Mouse (Mus musculus): ENCODE data around the gene Fry.

Gene Fry

DNA sequence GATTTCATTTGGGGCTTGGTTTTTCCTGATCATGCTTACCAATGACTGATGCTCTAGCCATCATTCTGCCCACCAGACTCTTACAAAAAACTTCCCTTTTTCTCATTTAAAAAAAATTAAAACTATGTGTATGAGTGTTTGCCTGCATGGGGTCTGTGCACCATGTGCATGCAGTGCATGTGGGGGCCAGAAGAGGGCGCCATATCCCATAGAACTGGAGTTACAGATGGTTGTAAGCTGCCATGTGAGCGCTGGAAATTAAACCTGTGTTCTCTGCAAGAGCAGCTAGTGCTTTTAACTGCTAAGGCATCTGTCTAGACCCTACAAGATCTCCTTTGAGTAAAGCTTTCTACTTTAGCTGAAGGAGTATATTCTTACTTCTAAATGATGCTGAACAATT lies 162.6 kb downstream of the Fry start:
- no peak for DNase-seq

DNA sequence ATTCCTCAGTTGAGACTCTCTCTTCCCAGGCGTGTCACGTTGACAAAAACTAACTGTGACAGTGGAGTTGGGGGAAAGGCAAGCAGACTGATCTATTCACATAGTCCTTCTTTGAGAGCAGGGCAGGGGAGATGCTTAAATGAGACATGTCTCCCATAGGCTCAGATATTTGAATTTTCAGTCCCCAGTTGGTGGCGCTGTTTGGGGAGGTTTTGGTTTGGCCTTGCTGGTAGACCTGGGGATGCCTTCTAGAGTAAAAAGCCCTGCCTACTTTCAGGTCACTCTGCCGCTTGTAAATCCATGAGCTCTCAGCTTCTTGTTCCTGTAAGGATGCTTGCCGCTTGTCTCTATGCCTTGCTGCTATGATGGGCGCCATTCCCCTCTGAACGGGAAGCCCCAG lies 163.6 kb downstream of the Fry start:
- DNase-seq = no peak

GRCm38 (mm10) chr5:150287949-150288348 lies 169.5 kb downstream of the Fry start:
- DNase-seq = no peak

DNA sequence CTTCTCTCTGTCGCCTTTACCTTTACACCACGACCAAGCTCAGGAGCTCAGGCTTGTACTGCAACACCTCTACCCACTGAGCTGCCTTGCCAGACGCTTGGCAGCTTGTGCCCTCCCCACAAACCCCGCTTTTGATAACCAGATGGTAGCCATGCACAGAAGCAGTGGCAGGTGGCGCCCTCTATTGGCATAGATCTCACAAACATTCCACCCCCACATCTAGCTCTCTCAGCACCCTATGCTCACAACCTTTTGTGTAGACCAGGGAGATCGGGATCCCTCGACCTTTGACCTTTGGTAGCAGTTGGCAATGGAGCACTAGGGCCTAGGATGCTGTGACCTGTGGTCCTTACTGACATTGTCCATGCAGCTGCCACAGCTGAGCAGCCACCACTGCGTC lies 171.2 kb downstream of the Fry start:
- no peak for DNase-seq

GRCm38 (mm10) chr5:150290494-150291199 lies 172.2 kb downstream of the Fry start:
- DNase-seq = no peak

GRCm38 (mm10) chr5:150291216-150291615 lies 172.8 kb downstream of the Fry start:
- no peak for DNase-seq

DNA sequence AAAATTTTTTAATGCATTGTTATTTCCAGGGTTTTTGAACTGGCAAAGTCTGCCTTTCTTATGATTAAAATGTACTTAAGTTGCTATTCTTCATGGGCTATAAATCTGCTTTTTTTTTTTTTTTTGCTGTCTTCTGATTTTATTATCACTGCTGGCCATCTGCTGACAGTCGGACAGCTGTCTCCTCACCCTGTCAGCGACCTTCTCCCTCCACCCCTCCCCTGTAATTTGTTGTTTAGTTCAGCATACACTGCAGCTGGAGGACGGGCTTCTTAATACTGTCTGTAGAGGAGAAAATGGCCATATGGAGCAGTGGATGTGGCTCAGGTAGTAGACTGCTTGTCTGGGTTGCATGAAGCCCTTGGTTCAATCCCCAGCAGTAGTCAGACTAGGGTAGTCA lies 173.7 kb downstream of the Fry start:
- no peak for DNase-seq

GRCm38 (mm10) chr5:150294306-150294705 lies 175.9 kb downstream of the Fry start:
- DNase-seq = no peak

GRCm38 (mm10) chr5:150295096-150295495 lies 176.7 kb downstream of the Fry start:
- DNase-seq = no peak

DNA sequence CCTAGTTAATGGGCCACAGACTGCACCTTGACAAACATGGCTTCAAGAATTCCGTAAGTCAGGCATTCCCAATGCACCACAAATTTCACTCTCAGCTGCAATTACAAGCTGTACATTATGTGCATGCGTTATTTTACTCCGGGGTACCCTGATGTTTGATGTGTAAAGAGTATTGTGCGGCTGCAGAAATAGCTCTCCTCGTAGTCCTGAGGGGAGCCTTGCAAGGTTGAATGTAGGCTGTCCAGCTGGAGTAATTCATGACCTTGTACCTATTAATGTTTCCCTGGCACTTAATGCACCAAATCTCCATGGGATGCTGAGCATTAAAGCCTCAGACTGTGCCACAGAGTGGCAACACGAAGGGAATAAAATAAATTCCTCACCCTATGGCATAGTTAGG lies 180.5 kb downstream of the Fry start:
- DNase-seq = no peak

DNA sequence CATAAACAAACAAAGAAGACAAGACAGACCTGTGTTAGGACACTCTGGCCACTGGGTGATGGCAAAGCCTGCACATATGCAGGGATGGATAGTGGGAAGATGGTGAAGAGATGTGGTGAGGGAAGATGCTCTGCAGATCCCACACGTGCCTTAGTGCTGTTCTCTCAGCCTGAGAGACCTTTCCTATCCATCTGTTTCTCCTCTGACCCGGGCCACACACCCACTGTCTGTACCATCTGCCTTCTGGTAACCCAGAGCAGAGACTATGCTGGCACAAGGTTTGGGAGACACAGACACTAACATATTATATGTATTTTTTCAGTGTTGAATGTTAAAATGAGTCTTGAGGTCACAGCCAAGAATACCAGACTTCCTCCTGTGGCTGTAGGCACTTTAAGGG lies 183.7 kb downstream of the Fry start:
- DNase-seq = no peak

GRCm38 (mm10) chr5:150302996-150303395 lies 184.6 kb downstream of the Fry start:
- no peak for DNase-seq

GRCm38 (mm10) chr5:150306497-150306896 lies 188.1 kb downstream of the Fry start:
- DNase-seq = no peak

DNA sequence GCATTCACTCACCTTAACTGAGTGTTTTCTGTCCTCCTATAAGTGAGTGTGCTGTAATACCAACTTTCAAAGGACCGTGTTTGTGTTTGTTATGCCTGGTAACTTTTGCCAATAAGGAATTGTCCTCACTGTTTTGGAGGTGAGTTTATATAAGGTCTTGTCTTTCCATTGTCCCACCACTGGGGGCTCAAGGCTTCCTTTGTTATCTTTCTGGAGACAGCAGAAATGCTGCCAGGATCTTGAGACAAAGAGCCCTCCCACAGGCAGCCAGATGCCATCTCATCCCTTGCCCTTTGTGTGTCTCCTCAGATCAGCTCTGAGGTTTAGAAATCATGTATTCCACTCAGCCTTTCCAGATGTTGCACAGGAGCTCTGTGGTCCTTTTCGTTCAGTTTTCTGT lies 194.8 kb downstream of the Fry start:
- no peak for DNase-seq

GRCm38 (mm10) chr5:150314582-150314981 lies 196.1 kb downstream of the Fry start:
- DNase-seq = no peak

DNA sequence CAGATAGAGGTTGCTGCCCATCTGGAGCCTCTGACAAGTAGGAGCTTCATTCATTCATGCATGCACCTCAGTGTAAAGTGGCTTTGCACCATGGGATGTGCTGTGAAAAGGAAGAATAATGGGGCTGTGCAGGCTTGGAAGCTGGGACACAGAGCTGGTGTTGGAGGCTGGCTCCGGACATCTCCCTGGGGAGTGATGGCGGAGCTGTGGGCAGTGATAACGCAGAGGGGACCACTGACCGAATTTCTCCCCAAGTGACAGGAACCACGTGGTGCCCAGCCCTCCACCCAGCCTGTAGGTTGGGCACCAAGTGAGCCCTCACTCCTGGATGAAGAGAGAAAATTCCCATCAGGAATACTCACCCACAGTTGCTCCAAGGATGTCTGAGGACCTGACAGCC lies 207.0 kb downstream of the Fry start:
- no peak for DNase-seq

DNA sequence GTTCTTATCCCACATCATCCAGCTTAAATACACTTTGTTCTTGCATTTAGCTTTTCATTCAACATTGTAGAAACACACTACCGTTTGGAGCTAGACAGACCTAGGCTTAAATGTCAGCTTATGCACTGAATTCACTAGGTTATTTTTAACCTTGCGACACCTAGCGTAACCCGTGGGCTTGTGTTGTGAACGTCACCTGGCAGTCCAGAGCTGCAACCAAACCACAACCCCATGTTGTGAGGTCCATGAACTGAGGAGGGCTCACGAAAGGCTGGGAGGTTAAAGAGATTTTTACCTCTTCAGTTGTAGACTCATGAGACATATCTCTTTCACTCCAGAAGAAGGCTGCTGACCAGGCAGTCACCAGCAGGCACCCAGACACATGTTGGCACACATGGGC lies 210.2 kb downstream of the Fry start:
- DNase-seq = no peak

DNA sequence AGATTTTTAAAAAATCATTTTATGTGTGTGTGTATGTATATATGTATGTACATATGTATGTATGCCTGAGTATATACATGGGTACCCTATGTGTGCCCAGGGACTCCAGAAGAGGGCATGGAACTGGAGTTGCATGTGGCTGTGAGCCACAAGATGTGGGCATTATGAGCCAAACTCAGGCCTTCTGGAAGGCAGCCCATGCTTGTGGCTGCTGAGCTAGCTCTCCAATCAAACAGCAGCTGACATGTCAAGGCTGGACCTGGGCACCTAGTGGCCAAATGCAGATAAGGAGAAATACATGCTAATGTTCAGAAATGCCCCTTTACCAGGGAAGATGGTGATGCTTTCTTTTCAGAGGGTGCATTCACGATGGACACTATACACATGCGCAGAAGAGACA lies 213.4 kb downstream of the Fry start:
- DNase-seq = no peak

DNA sequence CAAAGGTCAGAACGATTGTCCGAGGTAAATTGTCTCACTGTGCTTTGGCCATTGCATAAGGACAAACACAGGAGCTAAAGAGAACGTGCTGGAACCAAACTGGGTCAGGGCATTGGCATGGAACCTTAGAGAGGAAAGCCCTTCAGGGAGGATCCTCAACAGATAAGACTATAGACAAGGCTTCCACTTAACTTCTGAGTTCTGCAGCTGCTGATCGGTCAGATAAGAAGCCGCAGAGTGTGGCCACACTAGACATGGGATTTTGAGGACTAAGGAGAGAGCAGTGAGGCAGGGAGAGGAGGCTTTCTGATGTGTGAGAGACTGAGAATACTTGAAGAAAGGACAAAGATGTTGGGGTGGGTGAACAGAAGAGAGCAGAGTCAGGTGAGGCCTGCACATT lies 214.4 kb downstream of the Fry start:
- DNase-seq = no peak

DNA sequence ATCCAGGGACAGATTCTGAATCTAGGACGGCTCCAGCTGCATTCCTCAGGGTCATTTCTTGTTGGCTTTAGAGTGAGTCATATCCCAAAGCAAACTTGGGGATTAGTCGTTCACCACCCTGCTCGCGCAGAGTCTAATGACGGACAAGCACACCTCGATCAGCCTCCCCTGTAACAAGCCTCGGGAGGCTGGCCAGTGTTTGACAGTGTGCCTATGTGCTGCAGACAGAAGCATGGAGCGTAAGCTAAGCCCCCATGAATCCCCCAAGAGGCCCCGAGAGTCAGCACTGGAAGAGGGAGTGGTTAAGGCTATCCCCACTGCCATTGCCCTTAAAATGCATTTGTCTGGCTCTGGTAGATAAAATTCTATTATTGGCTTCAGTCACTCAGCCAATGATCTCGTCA lies 214.9 kb downstream of the Fry start:
- DNase-seq = no peak

GRCm38 (mm10) chr5:150336451-150336850 lies 218.0 kb downstream of the Fry start:
- DNase-seq = no peak

- peak; percentile 32 for DNase-seq
Measured at GRCm38 (mm10) chr5:150337696-150338095, 219.3 kb downstream of the Fry start.

DNA sequence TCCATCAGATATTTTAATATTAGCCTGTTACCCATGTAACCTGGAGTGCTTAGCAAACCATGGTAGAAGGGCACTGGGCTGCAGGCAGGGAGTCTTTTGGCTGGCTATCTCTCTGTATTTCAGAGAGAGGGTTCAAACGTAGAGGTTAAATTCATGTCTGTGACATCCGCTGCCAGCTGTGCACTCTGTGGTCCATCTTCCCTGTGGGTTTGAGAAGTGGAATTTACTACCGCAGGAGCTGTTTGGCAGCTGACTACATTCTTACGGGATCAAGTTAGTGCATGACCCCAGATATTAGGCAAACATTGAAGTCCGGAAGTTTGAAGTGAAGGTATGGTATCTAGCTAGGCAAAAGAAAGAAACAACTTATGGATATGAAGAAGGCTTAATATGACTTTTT lies 222.5 kb downstream of the Fry start:
- no peak for DNase-seq

DNA sequence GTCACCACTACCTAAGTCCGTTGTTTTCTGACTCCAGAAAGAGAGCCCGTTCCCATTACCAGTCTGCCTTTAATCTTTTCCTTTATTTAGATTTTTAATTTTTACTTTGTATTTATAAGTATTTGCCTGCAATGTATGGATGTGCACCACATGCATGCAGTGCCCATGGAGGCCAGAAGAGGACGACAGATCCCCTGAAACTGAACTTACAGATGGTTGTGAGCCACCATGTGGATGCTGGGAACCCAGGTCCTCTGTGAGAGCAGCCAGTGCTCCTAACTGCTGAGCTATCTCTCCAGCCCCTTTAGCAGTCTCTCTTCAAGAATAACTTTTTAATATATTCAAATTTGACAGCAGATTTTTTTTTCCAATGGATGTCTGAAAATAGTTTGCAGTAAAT lies 223.7 kb downstream of the Fry start:
- DNase-seq = no peak

- no peak for DNase-seq
Measured at GRCm38 (mm10) chr5:150345946-150346345, 227.5 kb downstream of the Fry start.

GRCm38 (mm10) chr5:150346378-150346777 lies 227.9 kb downstream of the Fry start:
- DNase-seq = peak; percentile 55

Measured in right cerebral cortex, adult 18-20 months (tissue).